Mouse (Mus musculus): ENCODE data around the gene Trip6. TPM values are rescaled to one million over a fixed set of nuclear protein-coding genes. Genes with fewer than 3 reads are reported as not detected.

The Trip6 gene
- polyA plus RNA-seq, 1 experiment, result 10.3 TPM

GRCm38 (mm10) chr5:137317361-137317760, 3.2 kb upstream of the Trip6 start:
- no peak overlapping the region for H3K27ac ChIP-seq (ENCODE audit: insufficient read depth, low read length)
- no peak overlapping the region for H3K4me3 ChIP-seq (replicated peaks; ENCODE audit: insufficient read depth, low read depth, low read length)
- no peaks in the 10 kb centered on the region for H3K4me1 ChIP-seq (ENCODE audit: control insufficient read depth, insufficient read depth, low read length)
- no peak for TF ChIP-seq CTCF (IDR thresholded peaks at IDR 0.05; ENCODE audit: borderline replicate concordance, insufficient read depth, low read depth, low read length)
- no peaks in the 10 kb centered on the region; the same call in 1 of the 2 replicates for H3K27me3 ChIP-seq (ENCODE audit: control insufficient read depth, insufficient read depth, low read length)
- no peak for DNase-seq
- 90% methylated on average over 8 of the region's 8 CpGs for WGBS

- Histone ChIP-seq H3K27me3 (ENCODE audit: control insufficient read depth, insufficient read depth, low read length) (no peaks in the 10 kb centered on the region), H3K4me3 (replicated peaks; ENCODE audit: insufficient read depth, low read depth, low read length) (no peak overlapping the region), H3K27ac (ENCODE audit: insufficient read depth, low read length) (no peak overlapping the region), H3K4me1 (ENCODE audit: control insufficient read depth, insufficient read depth, low read length) (no peaks in the 10 kb centered on the region)
- no peak for TF ChIP-seq POLR2A (IDR thresholded peaks at IDR 0.05; ENCODE audit: borderline replicate concordance, insufficient read depth, low read length)
- no peak for DNase-seq
- 39% methylated on average over 30 of the region's 30 CpGs for WGBS
Observed at GRCm38 (mm10) chr5:137315084-137315903, 1.1 kb upstream of the Trip6 start.

GRCm38 (mm10) chr5:137313466-137314192, 575 bp downstream of the Trip6 start:
- Histone ChIP-seq H3K27ac (ENCODE audit: insufficient read depth, low read length) (no peak overlapping the region), H3K4me3 (replicated peaks; ENCODE audit: insufficient read depth, low read depth, low read length) (peak overlapping the region; percentile 31), H3K4me1 (ENCODE audit: control insufficient read depth, insufficient read depth, low read length) (no peaks in the 10 kb centered on the region), H3K27me3 (ENCODE audit: control insufficient read depth, insufficient read depth, low read length) (no peaks in the 10 kb centered on the region)
- no peak for TF ChIP-seq CTCF (IDR thresholded peaks at IDR 0.05; ENCODE audit: borderline replicate concordance, insufficient read depth, low read depth, low read length)
- no peak for TF ChIP-seq POLR2A (IDR thresholded peaks at IDR 0.05; ENCODE audit: borderline replicate concordance, insufficient read depth, low read length)
- no peak for DNase-seq
- 12% methylated on average over 22 of the region's 22 CpGs for WGBS

GRCm38 (mm10) chr5:137308356-137308755, 5.8 kb downstream of the Trip6 start:
- Histone ChIP-seq H3K4me3 (replicated peaks; ENCODE audit: insufficient read depth, low read depth, low read length) (no peak overlapping the region), H3K27ac (ENCODE audit: insufficient read depth, low read length) (no peak overlapping the region; the same call in 1 of the 2 replicates), H3K27me3 (ENCODE audit: control insufficient read depth, insufficient read depth, low read length) (no peaks in the 10 kb centered on the region), H3K4me1 (ENCODE audit: control insufficient read depth, insufficient read depth, low read length) (peaks cover 3% of the 10 kb centered on the region; the same call in 1 of the 2 replicates)
- TF ChIP-seq POLR2A (IDR thresholded peaks at IDR 0.05; ENCODE audit: borderline replicate concordance, insufficient read depth, low read length) (no peak), CTCF (IDR thresholded peaks at IDR 0.05; ENCODE audit: borderline replicate concordance, insufficient read depth, low read depth, low read length) (no peak)
- DNase-seq, result no peak
- WGBS, result 97% methylated on average over 4 of the region's 4 CpGs

GRCm38 (mm10) chr5:137307071-137307912, 6.9 kb downstream of the Trip6 start, which contains the start of gene Srrt:
Gene Srrt (minus strand): TSS chr5:137307674.
- Histone ChIP-seq H3K4me3 (replicated peaks; ENCODE audit: insufficient read depth, low read depth, low read length) (peak within 1 kb of the TSS; percentile 95), H3K4me1 (ENCODE audit: control insufficient read depth, insufficient read depth, low read length) (peaks cover 3% of the 10 kb centered on the region; the same call in 1 of the 2 replicates), H3K27ac (ENCODE audit: insufficient read depth, low read length) (peak within 1 kb of the TSS; percentile 75), H3K27me3 (ENCODE audit: control insufficient read depth, insufficient read depth, low read length) (no peaks in the 10 kb centered on the region)
- WGBS, result 1% methylated on average over 71 of the region's 72 CpGs
- no peak for TF ChIP-seq CTCF (IDR thresholded peaks at IDR 0.05; ENCODE audit: borderline replicate concordance, insufficient read depth, low read depth, low read length)
- peak; percentile 82; the same call in 1 of the 2 replicates for TF ChIP-seq POLR2A (IDR thresholded peaks at IDR 0.05; ENCODE audit: borderline replicate concordance, insufficient read depth, low read length)
- DNase-seq, result peak; percentile 90 to 93

- Histone ChIP-seq H3K4me1 (ENCODE audit: control insufficient read depth, insufficient read depth, low read length) (peaks cover 3% of the 10 kb centered on the region; the same call in 1 of the 2 replicates), H3K27ac (ENCODE audit: insufficient read depth, low read length) (peak overlapping the region; percentile 74; the same call in 1 of the 2 replicates), H3K4me3 (replicated peaks; ENCODE audit: insufficient read depth, low read depth, low read length) (peak overlapping the region; percentile 95), H3K27me3 (ENCODE audit: control insufficient read depth, insufficient read depth, low read length) (no peaks in the 10 kb centered on the region)
- TF ChIP-seq POLR2A (IDR thresholded peaks at IDR 0.05; ENCODE audit: borderline replicate concordance, insufficient read depth, low read length), result no peak
- no peak for TF ChIP-seq CTCF (IDR thresholded peaks at IDR 0.05; ENCODE audit: borderline replicate concordance, insufficient read depth, low read depth, low read length)
- WGBS, result 7% methylated on average over 12 of the region's 12 CpGs
- DNase-seq, result no peak
Observed at GRCm38 (mm10) chr5:137306439-137307005, 7.7 kb downstream of the Trip6 start.

GRCm38 (mm10) chr5:137305822-137306221, 8.4 kb downstream of the Trip6 start:
- Histone ChIP-seq H3K27ac (ENCODE audit: insufficient read depth, low read length) (no peak overlapping the region), H3K4me3 (replicated peaks; ENCODE audit: insufficient read depth, low read depth, low read length) (no peak overlapping the region), H3K4me1 (ENCODE audit: control insufficient read depth, insufficient read depth, low read length) (peaks cover 3% of the 10 kb centered on the region; the same call in 1 of the 2 replicates), H3K27me3 (ENCODE audit: control insufficient read depth, insufficient read depth, low read length) (no peaks in the 10 kb centered on the region)
- DNase-seq, result no peak
- 43% methylated on average over 3 of the region's 3 CpGs for WGBS
- no peak for TF ChIP-seq CTCF (IDR thresholded peaks at IDR 0.05; ENCODE audit: borderline replicate concordance, insufficient read depth, low read depth, low read length)
- TF ChIP-seq POLR2A (IDR thresholded peaks at IDR 0.05; ENCODE audit: borderline replicate concordance, insufficient read depth, low read length), result no peak

Data from cerebellum, adult 2 months (tissue).